Mouse (Mus musculus) gastrocnemius, postnatal 4 days (tissue): Measurements from ENCODE around the gene Samd4. TPM values are rescaled to one million over a fixed set of nuclear protein-coding genes. Genes with fewer than 3 reads are reported as not detected.

Experiments
- DNase-seq, 2 experiments: peaks; one replicate each; pipeline ENCODE4 v3.0.0; 2021 to 2022; ENCODE audit warnings: low spot score in 2 of 2, mixed read lengths in 2 of 2
- total RNA-seq, 2 experiments: library from RNA; stranded (reverse); gene quantifications; 2 replicates each; pipeline ENCODE4 v1.2.3; 2021

The Samd4 gene
- total RNA-seq, 2 experiments from 2014 or later: 54.5 to 61.9 TPM

DNA sequence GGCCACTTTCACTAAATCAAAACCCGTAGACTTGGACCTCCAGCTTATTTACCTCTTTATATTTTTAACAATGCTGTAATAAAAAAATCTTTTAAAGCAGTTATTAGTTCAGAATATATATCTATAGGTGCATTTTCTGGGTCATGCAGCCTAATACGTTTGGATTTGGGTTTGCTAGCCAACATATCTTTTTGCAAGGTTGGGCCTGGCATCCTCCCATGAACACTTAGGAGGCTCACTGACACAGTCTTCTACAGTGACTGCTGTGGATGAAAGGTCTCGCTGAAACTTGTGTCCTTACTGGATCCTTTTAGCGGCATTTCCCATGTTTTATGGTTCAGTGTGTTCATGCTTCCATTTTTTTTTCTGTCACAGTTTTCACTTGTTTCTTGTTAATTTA, 21.6 kb downstream of the Samd4 start:
- no peak for DNase-seq

DNA sequence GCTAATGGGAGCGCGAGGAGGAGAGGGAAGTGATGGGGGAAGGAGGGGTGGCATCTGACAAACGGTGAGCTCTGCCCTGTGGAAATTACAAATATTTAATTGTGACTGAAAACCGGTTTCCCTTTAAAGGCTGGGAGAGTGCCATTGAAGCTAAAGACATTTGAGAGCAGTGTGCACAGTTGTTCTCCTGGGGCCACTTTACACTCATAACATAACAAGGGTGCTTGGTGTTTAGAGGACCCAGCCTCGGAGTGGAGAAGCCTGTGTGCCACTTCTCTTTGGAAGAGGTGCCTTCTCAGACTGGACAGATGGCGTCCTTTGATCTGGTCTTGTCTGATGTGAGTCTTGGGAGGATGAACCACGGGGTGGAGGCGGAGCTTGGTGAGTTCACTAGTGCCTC, 26.2 kb downstream of the Samd4 start:
- no peak for DNase-seq

DNA sequence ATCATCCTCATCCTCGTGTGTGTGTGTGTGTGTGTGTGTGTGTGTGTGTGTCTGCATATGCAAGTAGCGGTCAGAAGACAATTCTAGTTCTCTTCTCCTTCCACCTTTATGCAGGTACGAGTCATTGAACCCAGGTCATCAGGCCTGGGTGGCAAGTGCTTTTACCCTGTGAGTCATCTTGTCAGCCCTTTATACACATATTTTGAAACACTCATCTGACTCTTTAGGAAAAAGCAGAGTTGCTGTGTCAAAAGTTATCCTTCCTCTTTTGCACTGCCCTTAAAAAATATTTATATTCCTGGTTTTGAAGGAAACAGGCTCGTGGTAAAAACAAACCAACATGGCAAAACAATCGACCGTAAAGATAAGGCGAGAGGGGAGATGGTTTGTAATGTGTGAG, 29.8 kb downstream of the Samd4 start:
- DNase-seq: no peak

DNA sequence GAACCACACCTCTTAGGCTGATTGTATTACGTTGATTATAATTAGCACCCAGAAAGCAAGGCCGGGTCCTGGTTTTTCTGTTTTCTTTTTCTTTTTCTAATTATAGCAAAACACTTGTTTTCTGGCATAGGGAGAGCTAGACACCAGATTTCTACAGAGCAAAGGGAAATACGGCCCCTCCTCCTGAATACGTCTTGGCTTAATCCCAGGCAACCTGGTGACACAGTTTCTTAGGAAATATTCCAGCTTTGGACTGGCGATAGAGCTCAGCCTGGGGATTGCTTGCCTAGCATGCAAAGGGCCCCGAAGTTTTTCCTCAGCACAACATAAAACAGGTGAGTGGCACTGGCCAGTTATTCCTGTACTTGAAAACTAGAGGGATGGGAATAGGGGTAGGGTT, 31.7 kb downstream of the Samd4 start:
- DNase-seq: no peak

DNA sequence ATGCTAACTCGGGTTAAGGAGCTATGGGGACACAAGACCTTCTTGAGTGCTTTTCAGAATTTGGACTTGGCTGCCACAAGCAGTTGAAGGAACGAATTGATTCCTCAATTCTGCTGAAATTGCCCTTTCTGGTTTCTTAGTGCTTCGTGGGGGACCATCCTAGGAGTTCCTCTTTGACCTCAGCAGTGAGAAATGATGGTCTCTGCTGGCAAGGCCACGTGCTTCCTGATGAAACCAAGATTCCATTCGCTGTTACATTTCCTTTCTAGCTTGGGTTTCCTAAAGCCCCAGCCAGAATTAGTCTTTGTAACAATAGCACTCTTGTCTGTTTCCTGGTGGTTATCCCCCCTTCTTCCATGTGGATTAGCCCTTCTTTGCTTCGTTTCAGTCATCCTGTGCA, 32.9 kb downstream of the Samd4 start:
- no peak for DNase-seq

DNA sequence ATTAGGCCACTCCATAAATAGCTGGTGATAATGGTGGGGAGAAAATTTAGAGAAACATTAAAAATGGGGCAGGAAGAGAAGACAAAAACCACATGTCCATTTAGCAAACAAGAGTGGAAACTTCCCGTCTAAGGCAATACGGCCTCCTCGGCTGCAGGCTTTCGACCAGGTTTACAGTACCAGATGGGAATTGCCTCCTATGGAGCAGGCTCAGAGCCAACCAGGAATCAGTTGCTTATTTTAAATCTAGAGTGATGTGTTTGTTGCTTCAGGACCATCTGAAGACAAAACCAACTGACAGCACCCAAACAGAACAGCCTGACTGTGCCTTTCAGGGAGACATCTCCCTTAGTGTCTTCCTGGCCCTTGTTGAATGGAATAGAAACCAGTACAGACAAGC, 33.9 kb downstream of the Samd4 start:
- DNase-seq: no peak

DNA sequence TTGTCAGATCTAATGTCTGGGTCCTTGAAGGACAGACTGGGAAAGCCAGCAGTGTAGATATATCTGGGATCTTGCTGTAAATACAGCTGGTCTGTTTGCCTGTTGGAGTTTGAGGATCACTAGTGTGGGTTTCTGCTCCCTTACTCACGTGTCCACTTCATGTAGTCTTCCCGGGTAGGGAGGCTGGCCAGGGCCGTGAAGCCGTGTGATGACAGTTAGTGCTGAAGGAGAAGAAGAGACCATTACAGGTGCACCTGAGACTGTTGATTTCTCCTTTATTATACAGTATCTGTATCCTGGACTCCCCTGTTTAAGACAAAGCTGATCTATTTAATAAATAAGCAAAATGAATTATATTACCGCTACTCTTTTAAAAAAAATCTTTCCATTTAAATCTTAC, 34.5 kb downstream of the Samd4 start:
- DNase-seq: no peak

DNA sequence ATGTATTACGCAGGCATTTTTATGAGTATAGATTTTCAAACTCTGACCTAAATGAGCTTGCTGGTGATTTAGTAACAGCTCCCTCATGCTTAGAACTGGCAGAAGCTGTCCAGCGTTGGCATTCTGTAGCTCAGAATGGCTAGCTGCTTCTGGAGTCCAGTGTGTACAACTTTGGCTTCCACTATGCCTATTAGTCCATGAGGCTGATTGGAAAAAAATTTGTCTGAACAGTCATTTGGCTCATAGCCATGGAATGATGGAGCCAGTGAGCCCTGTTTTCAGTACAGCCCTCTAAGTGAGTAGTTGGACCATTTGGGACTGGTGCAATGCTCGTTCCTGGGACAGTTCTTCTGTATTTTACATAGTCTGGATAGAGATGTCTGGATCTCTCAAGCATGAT, 34.9 kb downstream of the Samd4 start:
- DNase-seq: no peak

DNA sequence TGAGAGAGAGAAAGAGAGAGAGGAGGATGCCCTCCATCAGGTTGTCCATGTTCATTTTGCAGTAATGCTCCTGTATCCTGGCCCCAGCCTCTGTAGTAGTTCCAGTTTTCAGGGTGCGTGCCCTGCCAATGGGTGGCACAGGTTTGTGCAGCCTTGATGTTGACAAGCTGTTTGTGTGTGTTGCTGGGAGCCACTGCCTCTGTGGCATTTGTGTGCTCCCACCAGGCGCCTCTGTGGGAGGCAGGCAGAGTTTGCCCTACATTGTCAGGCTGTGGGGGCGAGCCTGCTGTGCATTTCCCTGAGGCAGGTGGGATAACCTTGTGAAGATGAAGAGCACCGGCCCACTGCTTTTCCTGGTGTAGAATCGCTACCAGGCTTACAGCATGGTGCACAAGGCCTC, 37.8 kb downstream of the Samd4 start:
- DNase-seq: no peak

DNA sequence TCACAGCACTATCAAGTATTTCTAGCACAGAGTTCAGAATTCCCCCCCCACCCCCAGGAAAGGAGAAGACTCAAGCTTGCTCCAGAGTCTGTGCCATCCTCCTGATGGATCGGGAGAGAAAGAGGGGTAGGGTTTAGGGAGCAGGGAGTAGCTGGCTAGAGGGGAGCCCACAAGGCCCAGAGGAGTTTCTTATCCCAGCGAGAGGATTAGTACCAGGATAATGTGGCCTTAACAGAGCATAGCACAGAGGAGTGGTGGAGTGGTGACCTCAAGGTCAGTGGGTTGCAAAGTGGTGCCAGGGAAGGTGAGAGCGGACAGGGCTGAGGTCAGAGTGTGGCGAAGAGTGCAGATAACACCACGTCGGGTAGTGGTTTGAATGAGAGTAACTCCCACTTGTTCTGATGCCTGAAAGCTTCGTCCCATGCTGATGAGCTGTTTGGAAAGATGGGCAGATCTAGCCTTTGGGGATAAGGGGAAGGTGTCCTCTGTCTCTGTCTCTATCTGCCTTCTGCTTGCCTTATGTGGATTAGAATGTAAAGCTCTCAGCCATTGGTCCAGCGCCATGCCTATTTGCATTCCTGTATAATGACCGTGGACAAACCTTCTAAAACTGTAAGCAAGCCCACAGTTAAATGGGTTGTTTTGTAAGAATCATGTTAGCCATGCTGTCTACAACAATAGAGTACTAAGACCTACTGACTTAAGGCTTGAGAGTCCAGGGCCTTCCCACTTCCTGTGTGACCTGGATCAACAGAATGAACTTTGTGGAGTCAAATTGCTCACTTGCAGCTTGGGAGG, 38.7 kb downstream of the Samd4 start:
- DNase-seq: no peak

DNA sequence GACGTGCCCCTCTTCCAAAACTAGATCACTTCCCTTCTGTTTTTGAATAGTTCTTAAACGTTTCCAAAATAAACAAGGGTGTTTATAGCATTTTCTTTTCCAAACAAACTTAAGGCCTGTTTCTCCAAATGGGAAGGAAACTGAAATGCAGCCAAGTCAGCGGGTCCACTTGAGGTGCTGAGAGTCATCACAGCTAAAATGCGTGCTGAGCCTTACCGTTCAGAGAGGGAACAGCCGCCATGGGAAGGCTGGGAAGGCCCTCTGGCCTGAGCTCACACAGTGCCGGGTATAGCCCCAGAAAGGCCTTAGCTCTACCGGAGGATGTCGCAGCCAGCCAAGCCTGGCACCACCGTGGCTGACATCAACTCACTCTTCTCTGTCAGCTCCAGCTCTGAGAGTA, 41.3 kb downstream of the Samd4 start:
- DNase-seq: no peak

DNA sequence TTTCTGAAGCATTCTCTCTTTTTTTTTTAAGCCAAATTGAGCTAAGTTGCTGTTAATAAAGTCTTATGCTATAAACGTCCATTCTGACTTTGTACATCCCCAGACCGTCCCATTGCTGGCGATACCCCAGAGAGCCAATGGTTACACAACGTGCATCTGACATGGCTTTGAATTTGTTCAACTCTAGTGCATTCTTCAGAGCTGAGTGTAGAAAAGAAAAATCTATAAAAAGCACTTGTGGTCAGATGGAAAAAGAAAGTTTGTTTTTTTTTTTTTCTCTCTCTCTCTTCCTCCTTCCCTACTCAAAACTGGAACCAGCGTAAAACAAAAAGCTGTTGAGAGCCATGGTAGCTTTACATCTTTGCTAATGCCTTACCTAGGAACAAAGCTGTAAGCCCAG, 41.8 kb downstream of the Samd4 start:
- DNase-seq: no peak

DNA sequence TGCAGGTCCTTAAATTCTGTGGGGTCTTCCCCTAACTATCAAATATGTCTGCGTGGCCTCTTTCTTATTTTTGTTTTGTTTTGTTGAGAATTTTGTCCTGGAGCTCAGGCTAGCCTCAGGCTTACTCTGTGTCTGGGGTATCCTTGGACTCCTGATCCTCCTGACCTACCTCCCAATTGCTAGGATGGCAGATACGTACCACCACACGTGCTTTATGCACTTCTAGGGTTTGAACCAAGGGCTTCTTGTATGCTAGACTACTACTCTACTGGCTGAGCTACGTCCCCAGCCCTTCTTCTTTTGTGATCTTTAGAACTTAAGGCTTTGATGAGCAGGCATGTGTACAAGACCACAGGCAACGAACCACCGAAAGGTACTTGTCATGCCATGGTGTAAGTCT, 45.9 kb downstream of the Samd4 start:
- DNase-seq: no peak

DNA sequence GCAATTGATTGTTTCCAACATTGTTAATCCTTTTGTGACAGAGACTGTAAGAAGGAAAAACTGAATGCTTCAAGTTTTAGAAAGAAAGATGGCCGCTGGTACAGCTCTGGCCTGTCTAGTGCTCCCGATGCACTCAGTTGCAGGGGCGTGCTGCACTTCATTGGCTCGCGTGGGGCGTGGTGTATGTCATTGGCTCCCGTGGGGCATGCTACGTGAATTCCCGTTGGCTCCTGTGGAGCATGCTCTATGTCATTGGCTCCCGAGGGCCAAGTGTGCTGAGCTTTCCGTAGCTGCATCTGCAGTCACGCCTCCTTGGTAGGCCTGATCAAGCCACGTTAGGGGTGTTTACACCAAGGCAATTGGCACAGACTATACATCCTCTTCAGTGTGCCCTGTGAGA, 49.5 kb downstream of the Samd4 start:
- DNase-seq: no peak

DNA sequence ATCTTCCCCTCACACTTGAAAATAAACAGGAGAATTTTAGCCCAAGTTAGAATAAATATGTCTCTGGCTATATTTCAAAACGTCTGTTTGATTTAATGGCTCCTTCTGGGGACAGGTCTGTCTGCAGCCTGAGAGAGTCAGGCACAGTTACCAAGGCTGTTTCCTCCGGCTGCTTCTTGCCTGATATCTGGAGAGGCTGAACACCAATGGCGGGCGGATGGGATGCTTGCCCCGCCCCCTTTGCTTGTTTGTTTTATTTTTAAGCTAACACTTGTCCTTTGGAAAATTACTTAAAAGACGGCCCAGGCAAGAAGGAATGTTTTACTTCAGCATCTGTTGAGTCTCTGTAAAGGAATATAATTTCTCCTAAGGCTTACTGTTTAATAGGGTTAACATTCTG, 50.1 kb downstream of the Samd4 start:
- no peak for DNase-seq

DNA sequence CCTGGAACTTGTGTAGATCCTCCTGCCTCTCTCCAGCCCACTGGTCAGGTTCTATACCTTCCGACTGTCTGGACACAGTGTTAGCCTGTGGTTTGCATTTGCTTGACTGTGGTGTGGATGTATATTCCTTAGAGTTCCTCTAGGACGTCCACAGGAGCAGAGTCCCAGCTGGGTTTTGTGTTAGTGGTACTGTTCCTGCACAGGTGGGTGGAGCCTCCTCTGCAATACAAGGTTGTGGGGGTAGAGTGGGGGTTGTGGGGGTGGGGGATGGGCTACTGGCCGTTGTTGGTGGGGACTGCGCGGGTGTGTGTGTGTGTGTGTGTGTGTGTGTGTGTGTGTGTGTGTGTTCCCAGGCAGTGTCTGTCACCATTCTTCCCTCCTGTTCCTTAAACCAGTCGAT, 58.4 kb downstream of the Samd4 start:
- DNase-seq: no peak

DNA sequence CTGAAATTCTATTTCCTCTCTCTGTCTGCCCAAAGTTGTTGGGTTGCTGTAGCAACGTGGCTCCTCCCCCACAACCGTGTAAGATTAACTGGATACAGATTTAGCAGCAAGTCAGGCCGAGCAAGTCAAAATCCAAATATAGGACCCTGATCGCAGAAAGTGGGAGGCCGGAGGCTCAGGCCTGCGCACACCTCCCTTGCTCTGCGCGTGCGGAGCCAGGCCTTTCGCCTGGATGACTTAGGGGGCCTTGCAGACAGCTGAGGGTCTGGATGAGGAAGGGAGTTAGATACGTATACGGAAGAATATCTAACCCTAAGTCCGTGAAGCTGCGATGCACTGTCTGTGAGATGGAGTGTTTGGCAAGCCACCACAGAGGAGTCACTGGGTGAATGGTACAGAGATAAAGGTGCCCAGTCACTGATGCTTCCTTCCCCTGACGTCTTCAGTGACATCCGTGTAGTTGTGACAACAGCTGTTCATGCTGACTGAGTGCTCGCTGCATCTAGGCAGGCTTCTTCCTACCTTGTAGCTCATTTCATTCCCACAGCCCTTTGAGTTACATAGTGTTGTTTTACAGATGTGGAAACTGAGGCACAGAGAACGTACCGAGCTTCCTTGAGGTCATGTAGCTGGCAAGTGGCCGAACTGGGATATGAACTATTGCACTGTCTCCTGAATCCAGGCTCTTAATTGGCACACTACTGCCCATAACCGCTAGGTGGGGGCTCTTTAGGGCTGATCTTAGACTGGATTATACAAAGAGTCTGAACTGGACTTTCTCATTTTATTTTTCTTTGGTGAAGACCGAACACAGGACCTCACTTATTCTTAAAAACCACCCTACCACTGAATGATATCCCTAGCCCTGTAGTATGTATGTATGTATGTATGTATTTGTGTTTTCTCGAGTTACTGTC, 59.5 kb downstream of the Samd4 start:
- DNase-seq: peak in 1 of 2 experiments; percentile 45

DNA sequence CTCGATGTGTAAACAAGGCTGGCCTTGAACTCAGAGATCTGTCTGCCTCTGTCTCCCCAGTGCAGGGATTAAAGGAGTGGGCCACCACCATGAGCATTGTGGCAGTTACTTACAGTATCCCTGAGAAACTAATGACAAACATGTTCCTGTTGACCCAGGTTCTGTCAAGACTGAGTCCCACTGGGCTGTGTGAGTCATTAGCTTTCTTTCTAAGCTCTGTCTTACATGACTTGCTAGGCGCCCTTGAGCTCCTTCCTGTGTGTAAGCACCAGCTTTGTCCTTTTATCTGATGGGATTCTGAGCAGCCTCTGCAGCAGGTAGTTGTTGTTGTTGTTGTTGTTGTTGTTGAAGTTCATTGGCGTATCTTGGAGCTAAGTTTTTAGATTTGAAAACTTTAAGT, 61.8 kb downstream of the Samd4 start:
- no peak for DNase-seq

DNA sequence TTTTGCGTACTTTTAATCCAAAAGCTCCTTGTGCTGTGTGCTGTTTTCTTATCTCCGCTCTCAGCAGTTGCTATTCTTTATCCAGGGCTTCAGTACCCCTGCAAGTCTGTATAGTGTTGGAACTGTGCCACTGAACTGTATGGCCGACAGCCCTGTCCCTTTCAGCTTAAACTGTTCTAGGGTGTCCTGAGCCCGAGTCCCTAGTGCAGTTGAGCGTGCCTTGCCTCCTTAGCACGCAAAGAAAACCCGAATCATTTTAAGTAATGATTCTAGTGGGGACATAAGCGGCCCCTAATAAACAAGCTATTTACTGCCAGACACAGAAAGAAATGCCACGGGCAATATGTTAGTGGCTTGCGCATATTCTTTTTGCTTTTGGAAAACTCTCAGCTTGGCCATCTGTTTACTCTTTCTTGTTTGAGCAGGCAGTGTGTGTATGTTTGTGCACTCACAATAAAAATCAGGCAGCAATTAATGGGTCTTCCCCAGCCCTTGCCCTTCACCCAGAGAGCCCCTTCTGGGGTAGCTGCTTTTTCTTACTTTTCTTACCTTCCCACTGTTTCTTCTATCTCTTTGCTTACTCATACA, 63.3 kb downstream of the Samd4 start:
- DNase-seq: no peak

DNA sequence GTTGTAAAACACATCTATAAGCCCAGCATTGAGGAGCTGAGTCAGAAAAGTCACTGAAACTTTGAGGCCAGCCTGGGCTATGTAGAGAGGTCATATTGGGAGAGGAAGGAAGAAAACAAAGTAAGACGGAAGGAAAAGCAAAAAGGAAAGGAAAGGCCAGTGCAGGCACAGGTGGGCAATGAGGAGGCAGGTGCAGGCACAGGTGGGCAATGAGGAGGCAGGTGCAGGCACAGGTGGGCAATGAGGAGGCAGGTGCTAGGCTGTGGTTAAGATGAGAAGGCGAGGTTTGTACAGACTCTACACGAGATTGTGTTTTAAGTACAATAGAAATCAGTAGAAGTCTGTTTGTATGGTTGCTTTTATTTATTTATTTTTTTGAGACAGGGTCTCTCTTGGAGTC, 65.0 kb downstream of the Samd4 start:
- DNase-seq: no peak

DNA sequence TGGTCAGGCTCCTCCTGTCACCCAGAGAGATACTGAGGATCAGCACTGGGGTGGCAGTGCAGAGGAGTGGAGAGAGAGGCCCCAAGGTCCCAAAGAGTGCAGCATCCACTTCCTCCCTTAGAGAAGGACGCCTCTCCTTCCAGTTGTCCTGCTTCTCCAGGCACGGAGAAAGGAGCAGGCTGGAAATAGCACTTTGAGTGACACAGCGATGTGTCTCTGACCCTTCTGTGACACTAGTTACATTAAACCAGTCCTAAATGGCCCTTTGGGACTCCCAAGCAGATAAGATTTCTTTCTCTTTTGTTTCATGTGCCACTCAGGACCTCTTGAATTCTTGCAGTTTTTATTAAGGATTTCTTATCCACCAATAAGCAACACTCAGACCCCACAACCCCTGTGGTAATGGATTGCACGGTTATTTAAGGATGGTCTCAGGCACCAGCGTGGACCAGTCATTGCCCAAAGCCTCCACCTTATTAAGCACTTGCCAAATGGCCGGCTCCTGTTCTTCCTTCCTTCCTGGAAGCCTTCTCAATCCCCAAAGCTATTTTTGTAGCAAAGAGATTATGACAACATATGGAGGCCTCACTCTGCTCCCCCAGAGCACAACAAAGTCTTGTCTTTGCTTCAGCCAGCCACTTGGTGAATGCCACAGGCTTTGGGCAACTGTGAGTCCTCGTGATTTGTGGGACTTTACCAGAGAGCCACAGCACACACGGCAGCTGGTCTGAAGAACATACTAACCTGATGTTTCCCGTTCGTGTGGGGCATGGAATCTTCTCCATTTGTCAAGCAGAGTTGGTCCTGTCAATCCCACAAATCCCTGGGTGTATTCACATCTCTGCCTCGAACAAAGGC, 68.1 kb downstream of the Samd4 start:
- DNase-seq: no peak
